Mouse (Mus musculus) CD4-positive naive resting alpha-beta T cell, adult 76 days (primary cell): ENCODE results near the gene Gm21767. TPM values are rescaled to one million over a fixed set of nuclear protein-coding genes. Genes with fewer than 3 reads are reported as not detected.

Source experiments
- total RNA-seq: library from RNA; stranded (reverse); gene quantifications from one replicate; pipeline ENCODE4 v1.2.4, GENCODE M21; 2023

Gene Gm21767
- not detected for total RNA-seq

DNA sequence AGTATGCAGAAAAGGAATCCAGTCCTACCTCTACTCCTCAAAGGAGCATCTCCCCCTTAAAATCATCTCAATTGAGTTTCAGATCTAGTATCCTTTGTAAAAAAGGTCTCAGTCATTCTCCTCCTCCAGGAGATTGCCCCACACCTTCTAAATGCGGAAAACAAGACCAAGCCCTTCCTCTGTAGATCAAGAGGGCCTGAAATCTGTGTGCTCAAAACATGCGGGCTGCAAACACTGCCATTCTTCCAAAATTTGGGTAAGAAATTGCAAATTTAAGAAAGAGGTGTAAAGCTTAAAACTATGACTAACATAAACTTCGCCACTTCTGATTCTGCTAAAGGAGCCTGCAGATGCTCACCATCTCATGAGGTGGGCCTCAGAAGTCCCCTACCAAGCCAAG is at the start of gene Gm21767:
Gm21767 (plus strand) TSS at position 301 of the 400 bp plus-strand sequence.

